Mouse (Mus musculus): ENCODE measurements at regions not wholly inside any gene's neighbourhood (a gene's known extent, or its start where the extent isn't known, plus 50 kb on each side); places are given as distances from the start of the nearest gene placed in this dataset.

GRCm38 (mm10) chr1:79379736-79380135, 60.2 kb downstream of the Scg2 start:
- H3K36me3 ChIP-seq (ENCODE audit: insufficient read depth) = no peaks in the 10 kb centered on the region
- H3K27me3 ChIP-seq (ENCODE audit: insufficient read depth, low read length) = no peaks in the 10 kb centered on the region
- no peak overlapping the region for H3K9ac ChIP-seq
- no peaks in the 10 kb centered on the region for H3K9me3 ChIP-seq (ENCODE audit: low read length)
- DNase-seq = no peak
- H3K4me1 ChIP-seq (ENCODE audit: insufficient read depth) = no peaks in the 10 kb centered on the region
- 59% methylated on average over 5 of the region's 5 CpGs for whole genome bisulfite sequencing
- H3K4me2 ChIP-seq (ENCODE audit: low read depth) = no peak overlapping the region
- no peak for ATAC-seq
- H3K4me3 ChIP-seq (ENCODE audit: low read depth, low read length) = no peak overlapping the region
- H3K27ac ChIP-seq (ENCODE audit: low read depth, low read length) = no peak overlapping the region
- TF ChIP-seq CTCF (IDR thresholded peaks at IDR 0.05; ENCODE audit: low read depth) = no peak

GRCm38 (mm10) chr1:79374811-79375210, 65.1 kb downstream of the Scg2 start:
- Histone ChIP-seq H3K36me3 (ENCODE audit: insufficient read depth) (no peaks in the 10 kb centered on the region), H3K27ac (ENCODE audit: low read depth, low read length) (no peak overlapping the region), H3K9ac (no peak overlapping the region), H3K4me1 (ENCODE audit: insufficient read depth) (no peaks in the 10 kb centered on the region), H3K4me3 (ENCODE audit: low read depth, low read length) (no peak overlapping the region), H3K4me2 (ENCODE audit: low read depth) (no peak overlapping the region), H3K9me3 (ENCODE audit: low read length) (no peaks in the 10 kb centered on the region), H3K27me3 (ENCODE audit: insufficient read depth, low read length) (no peaks in the 10 kb centered on the region)
- DNase-seq (no peak), ATAC-seq (peak; percentile 23; the same call in 1 of the 2 replicates)
- 48% methylated on average over 3 of the region's 3 CpGs for WGBS
- TF ChIP-seq CTCF (IDR thresholded peaks at IDR 0.05; ENCODE audit: low read depth) = no peak

- no peak for DNase-seq
- H3K27me3 ChIP-seq (ENCODE audit: insufficient read depth, low read length) = no peaks in the 10 kb centered on the region
- H3K27ac ChIP-seq (ENCODE audit: low read depth, low read length) = no peak overlapping the region
- H3K4me1 ChIP-seq (ENCODE audit: insufficient read depth) = no peaks in the 10 kb centered on the region
- H3K36me3 ChIP-seq (ENCODE audit: insufficient read depth) = no peaks in the 10 kb centered on the region
- peak; percentile 8; the same call in 1 of the 2 replicates for TF ChIP-seq CTCF (IDR thresholded peaks at IDR 0.05; ENCODE audit: low read depth)
- WGBS = 65% methylated on average over 2 of the region's 2 CpGs
- no peaks in the 10 kb centered on the region for H3K9me3 ChIP-seq (ENCODE audit: low read length)
- H3K4me3 ChIP-seq (ENCODE audit: low read depth, low read length) = no peak overlapping the region
- ATAC-seq = no peak
- H3K4me2 ChIP-seq (ENCODE audit: low read depth) = no peak overlapping the region
- H3K9ac ChIP-seq = no peak overlapping the region
Observed at GRCm38 (mm10) chr1:79357291-79358045, 82.5 kb downstream of the Scg2 start.

- H3K36me3 ChIP-seq (ENCODE audit: insufficient read depth) = no peaks in the 10 kb centered on the region
- H3K27me3 ChIP-seq (ENCODE audit: insufficient read depth, low read length) = no peaks in the 10 kb centered on the region
- H3K9me3 ChIP-seq (ENCODE audit: low read length) = no peaks in the 10 kb centered on the region
- ATAC-seq (no peak), DNase-seq (no peak)
- no peak for TF ChIP-seq CTCF (IDR thresholded peaks at IDR 0.05; ENCODE audit: low read depth)
- WGBS = 84% methylated on average over 3 of the region's 3 CpGs
- no peak overlapping the region for H3K9ac ChIP-seq
- H3K4me3 ChIP-seq (ENCODE audit: low read depth, low read length) = no peak overlapping the region
- no peak overlapping the region for H3K27ac ChIP-seq (ENCODE audit: low read depth, low read length)
- no peaks in the 10 kb centered on the region for H3K4me1 ChIP-seq (ENCODE audit: insufficient read depth)
- no peak overlapping the region for H3K4me2 ChIP-seq (ENCODE audit: low read depth)
Observed at GRCm38 (mm10) chr1:79346511-79346910, 93.4 kb downstream of the Scg2 start.

- H3K4me3 ChIP-seq (ENCODE audit: low read depth, low read length) = no peak overlapping the region
- H3K9me3 ChIP-seq (ENCODE audit: low read length) = no peaks in the 10 kb centered on the region
- peak overlapping the region; percentile 76 for H3K27ac ChIP-seq (ENCODE audit: low read depth, low read length)
- no peak for TF ChIP-seq CTCF (IDR thresholded peaks at IDR 0.05; ENCODE audit: low read depth)
- ATAC-seq (peak; percentile 82), DNase-seq (peak; percentile 54)
- H3K4me1 ChIP-seq (ENCODE audit: insufficient read depth) = no peaks in the 10 kb centered on the region; the same call in 1 of the 2 replicates
- H3K36me3 ChIP-seq (ENCODE audit: insufficient read depth) = no peaks in the 10 kb centered on the region
- no peaks in the 10 kb centered on the region for H3K27me3 ChIP-seq (ENCODE audit: insufficient read depth, low read length)
- no peak overlapping the region for H3K9ac ChIP-seq
- WGBS = 51% methylated on average over 7 of the region's 7 CpGs
- H3K4me2 ChIP-seq (ENCODE audit: low read depth) = no peak overlapping the region
Observed at GRCm38 (mm10) chr1:79335480-79336114, 104.3 kb downstream of the Scg2 start.

GRCm38 (mm10) chr1:79317194-79317593, 122.7 kb downstream of the Scg2 start:
- H3K27ac ChIP-seq (ENCODE audit: low read depth, low read length) = no peak overlapping the region
- no peak overlapping the region for H3K9ac ChIP-seq
- H3K36me3 ChIP-seq (ENCODE audit: insufficient read depth) = no peaks in the 10 kb centered on the region
- H3K4me1 ChIP-seq (ENCODE audit: insufficient read depth) = no peaks in the 10 kb centered on the region
- ATAC-seq = no peak
- H3K9me3 ChIP-seq (ENCODE audit: low read length) = no peaks in the 10 kb centered on the region
- no peak overlapping the region for H3K4me3 ChIP-seq (ENCODE audit: low read depth, low read length)
- H3K4me2 ChIP-seq (ENCODE audit: low read depth) = no peak overlapping the region
- DNase-seq = no peak
- TF ChIP-seq CTCF (IDR thresholded peaks at IDR 0.05; ENCODE audit: low read depth) = no peak
- no peaks in the 10 kb centered on the region for H3K27me3 ChIP-seq (ENCODE audit: insufficient read depth, low read length)
- WGBS = 70% methylated on average over 5 of the region's 5 CpGs

- Histone ChIP-seq H3K27ac (ENCODE audit: low read depth, low read length) (no peak overlapping the region), H3K27me3 (ENCODE audit: insufficient read depth, low read length) (no peaks in the 10 kb centered on the region), H3K36me3 (ENCODE audit: insufficient read depth) (no peaks in the 10 kb centered on the region), H3K4me2 (ENCODE audit: low read depth) (no peak overlapping the region), H3K9ac (no peak overlapping the region), H3K4me3 (ENCODE audit: low read depth, low read length) (no peak overlapping the region), H3K4me1 (ENCODE audit: insufficient read depth) (no peaks in the 10 kb centered on the region), H3K9me3 (ENCODE audit: low read length) (no peaks in the 10 kb centered on the region)
- TF ChIP-seq CTCF (IDR thresholded peaks at IDR 0.05; ENCODE audit: low read depth) = no peak
- WGBS = 82% methylated on average over 3 of the region's 3 CpGs
- ATAC-seq (no peak), DNase-seq (no peak)
Observed at GRCm38 (mm10) chr1:79314774-79315173, 125.1 kb downstream of the Scg2 start.

Data from forebrain, postnatal 0 days (tissue).